Mouse (Mus musculus) bone marrow macrophage, adult 2 months (primary cell): ENCODE measurements around the gene Gm10037.

ENCODE experiments used
- CTCF ChIP-seq: IDR thresholded peaks from 2 replicates; pipeline ENCODE4 v1.5.1; 2012; ENCODE audit warnings: low read depth, mild to moderate bottlenecking, low read length, moderate library complexity
- POLR2A ChIP-seq: IDR thresholded peaks from 2 replicates; pipeline ENCODE4 v1.6.1; 2012; ENCODE audit warnings: mild to moderate bottlenecking, low read depth, low read length, borderline replicate concordance

DNA sequence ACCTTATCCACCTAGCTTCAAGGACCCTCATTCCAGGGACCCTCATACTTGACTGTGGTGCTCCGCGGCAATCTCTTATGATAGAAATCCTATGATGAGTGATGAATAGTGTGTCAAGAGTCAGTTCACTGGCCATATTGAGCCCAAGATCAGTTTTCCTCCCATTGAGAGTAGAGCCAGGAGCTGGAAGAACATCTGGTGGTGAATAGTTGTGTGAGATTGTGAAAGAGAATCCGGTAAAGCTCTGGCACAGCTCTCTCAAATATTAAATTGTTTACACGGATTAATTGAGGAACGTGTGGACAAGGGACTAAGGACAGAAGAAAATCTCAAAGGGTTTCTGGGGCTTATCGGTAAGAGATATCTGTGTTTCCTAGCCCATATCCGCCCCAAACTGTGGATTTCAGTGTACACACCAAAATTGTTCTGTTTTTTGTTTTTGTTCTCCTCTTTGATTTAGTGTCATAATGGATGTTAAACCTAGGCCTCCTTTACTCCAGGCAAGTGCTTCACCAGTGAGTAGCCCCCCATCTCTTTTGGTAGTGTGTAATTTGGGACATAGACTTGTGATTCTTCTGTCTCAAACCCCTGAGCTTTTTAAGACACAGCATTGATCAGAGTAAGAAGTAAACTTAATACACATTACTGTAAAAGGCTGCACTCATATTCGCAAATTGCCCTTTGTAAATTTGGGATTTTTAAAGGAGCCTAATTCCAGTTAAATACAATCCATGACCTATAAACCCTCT lies 17.8 kb upstream of the Gm10037 start:
- no peak for TF ChIP-seq CTCF
- TF ChIP-seq POLR2A: no peak
